Mouse (Mus musculus) liver, adult (tissue): Measurements from ENCODE around the gene Rap1gds1.

ENCODE experiments used
- GATA4 ChIP-seq: IDR thresholded peaks from 2 replicates; pipeline ENCODE4 v1.6.1; 2014; ENCODE audit warnings: mild to moderate bottlenecking, low read length; ENCODE audit not compliant: insufficient replicate concordance

The Rap1gds1 gene

DNA sequence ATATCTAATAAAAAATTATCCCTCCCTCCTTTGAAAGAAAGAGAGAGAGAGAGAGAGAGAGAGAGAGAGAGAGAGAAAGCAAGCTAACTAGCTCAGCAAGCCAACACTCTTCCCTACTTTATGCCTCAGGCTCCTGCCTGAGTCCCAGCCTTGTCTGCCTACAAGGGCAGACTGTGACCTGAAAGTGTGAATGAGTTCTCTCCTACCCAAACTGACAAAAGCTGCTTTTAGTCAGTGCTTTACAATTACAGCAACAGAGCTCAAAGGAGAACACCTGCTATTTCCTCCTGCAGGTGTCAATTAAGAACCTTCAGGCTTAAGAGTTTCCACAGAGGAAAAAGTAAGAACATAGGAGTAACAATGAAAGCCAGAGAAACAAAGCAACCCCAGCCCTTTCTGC, 69.3 kb downstream of the Rap1gds1 start:
- TF ChIP-seq GATA4, result no peak

DNA sequence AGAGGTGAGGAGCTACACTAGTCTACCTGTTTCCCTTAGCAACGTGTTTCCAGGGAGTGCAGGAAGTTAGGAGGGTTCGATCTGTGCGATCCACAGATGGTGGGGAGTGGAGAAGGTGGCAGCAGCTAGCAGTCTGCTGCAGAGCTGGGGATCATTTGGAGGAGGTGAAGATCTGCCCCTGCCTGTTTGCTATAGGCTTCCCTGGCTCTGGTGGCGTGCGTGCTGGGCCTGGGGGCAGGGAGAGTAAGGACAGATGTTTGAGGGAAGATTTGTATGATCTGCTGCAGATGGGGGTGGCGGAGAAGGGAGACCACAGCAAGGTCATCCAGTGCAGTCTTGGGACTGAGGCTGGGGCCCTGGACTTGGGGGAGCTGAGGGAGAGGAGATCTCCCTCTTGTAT, 72.2 kb downstream of the Rap1gds1 start:
- TF ChIP-seq GATA4, result no peak

DNA sequence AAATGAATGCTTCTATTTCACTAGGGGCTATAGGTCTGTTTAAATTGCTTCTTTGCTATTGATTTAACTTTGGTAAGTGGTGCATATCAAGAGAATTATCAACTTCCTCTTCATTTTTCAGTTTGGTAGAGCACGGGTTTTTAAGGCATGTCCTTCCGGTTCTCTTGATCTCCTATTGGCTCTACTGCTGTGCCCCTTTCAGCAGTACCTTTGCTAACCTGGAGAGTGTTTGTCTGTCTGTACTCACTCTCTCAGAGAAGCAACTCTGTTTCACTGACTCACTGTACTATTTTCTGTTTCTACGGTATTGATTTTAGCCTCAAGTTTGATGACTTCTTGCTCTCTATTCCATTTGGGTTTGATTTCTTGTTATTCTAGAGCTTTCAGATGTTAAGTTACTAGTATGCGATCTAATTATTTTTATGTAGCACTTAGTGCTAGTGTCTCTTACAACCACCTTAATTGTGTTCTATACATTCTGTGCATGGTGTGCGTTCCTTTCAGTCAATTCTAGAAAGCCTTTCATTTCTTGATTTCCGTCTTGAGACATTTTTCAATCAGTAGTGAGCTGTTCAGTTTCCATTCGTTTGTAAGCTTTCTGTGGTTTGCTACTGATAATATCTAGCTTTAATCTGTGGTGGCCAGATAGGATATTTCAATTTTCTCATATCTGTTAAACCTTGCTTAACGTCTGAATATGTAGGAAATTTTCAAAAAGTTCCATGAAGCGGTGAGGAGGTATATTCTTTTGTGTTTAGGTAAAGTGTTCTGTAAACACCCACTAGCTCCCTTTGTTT, 74.7 kb downstream of the Rap1gds1 start:
- no peak for TF ChIP-seq GATA4

DNA sequence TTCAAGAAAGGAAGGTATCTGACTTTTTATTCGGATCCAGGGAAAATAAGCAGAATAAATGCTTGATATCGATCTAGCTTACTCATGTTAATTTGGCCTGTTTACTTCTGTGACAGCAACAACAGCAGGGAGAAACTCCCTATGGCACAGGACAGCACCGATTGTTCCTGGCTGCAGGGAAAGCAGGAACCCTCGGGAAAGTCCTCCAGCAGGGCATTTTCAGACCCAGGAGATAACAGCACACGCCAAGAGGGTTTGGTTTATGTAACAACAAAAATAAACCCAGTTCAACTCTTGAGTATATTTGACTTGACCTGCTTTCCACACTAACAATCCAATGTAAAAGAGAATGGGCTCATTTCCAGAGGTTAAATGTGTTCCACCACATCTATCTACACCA, 81.5 kb downstream of the Rap1gds1 start:
- no peak for TF ChIP-seq GATA4

DNA sequence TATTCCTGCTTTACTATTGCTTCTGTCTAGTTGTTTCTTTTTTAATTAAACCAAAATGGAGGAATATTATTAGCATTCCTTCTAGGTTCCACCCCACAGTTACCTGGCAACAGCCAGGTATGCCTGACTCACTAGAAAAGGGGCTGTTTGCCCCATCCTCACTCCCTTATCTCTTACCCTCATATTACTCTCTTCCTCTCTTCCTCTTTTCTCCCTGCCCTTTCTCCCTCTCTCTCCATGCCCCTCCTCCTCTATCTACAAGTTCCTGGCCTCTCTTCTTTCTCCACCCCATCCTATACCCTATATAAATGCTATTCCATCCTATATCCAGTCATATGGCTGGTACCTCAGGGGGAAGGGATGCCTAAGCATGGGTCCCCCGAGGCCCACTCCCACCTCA, 83.6 kb downstream of the Rap1gds1 start:
- TF ChIP-seq GATA4, result no peak

DNA sequence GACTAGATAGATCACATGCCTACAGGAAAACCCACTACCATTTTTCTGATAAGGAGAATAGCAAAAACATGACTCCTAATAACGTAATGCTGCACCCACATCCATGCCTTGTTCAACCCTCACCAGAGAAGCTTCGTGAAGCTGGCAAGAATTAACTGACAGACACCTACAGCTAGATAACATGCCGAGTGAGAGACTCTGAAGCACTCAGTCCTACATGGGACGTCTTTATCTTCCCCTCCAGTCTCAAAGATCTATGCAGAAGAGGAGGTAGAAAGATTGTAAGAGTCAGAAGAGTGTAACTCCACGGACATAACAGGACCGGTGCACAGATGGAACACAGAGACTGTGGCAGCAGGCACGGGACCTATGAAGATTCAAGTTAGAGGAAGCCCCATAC, 85.9 kb downstream of the Rap1gds1 start:
- no peak for TF ChIP-seq GATA4

DNA sequence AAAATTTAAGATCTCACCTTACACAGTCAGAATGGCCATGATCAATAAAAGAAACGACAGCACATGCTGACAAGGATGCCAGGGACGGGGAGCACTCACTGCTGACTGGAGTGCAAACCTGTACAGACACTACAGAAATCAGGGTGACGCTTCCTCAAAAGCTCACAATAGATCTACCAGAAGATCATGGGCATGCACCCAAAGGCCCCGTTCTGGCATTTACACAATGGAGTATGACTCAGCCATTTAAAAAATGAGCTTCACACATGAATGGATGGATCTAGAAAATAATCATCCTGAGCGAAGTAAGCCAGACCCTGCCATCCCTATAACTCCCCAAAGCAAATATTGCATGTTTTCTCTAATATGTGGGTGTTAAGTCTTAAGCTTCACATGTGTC, 87.0 kb downstream of the Rap1gds1 start:
- TF ChIP-seq GATA4, result no peak

DNA sequence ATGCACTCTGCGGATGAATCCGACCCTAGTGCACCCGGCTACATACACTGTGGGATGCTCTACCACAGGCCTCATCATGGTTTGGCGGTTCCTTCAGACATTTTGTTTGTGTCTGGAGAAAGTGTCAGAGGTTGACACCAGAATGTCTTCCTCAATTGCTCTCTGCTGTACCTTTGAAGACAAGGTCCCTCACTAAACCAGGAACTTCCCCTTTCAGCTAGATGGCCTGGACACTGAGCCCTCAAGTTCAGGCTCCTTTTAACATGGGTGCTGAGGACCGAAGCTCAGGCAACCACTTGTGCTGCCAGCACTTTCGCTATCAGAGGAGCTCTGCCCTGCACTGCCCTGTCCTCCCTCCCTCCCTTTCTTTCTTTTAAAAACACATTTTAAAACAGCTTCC, 92.8 kb downstream of the Rap1gds1 start:
- no peak for TF ChIP-seq GATA4

DNA sequence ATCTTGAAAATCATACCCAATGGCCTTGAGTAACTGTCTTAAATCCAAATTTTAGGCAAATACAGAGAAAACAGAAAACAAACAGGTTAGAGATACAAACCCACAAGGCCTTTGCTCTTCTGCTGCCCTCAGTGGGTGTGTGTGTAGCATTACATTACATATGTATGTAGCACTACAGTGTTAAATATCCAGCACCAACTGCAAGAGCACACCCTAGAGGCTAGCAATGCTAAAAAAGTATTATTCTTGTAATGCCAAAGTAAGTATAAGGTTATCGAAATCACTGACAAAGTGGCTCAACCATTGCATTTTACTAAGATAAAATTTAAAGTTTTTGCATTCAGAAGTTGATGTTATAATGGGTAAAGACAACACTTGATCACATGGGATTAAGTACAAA, 97.6 kb downstream of the Rap1gds1 start:
- TF ChIP-seq GATA4, result no peak

DNA sequence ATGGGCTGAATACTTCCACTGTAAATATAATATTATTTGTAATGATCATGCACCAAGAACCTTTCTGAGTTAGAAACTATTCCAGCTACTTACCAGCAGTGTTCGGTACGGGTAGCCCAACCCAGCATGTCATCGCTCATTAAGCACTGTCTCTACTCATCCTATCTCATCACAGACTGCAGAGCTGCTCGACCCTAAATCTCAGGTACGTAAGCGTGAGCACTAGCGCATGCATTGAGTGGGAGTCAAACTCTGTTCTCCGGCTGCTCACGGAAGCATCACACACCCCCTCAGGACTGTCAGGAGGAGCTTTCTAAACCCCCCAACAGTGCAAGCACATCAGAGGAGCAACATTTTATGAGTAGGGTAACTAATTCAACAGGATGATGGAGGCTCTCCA, 107.4 kb downstream of the Rap1gds1 start:
- no peak for TF ChIP-seq GATA4

DNA sequence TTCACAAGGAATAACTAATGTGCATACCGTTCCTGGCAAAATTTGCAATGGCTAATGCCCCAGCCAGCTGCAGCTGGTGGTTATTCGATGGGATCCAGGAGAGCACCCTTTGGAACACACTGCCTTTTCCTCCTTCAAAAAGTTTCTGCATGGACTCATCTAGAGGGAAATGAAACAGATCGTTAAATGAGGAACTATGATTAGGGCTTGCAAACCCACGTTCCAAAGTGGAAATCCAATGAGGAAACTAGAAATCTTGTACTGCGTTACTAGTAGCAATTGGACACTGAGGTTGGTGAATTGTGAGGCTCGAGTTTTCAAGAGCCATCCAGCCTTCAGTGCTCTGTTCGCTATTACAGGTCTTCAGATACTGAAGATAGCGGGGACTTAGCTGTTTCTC, 116.5 kb downstream of the Rap1gds1 start:
- TF ChIP-seq GATA4, result no peak

DNA sequence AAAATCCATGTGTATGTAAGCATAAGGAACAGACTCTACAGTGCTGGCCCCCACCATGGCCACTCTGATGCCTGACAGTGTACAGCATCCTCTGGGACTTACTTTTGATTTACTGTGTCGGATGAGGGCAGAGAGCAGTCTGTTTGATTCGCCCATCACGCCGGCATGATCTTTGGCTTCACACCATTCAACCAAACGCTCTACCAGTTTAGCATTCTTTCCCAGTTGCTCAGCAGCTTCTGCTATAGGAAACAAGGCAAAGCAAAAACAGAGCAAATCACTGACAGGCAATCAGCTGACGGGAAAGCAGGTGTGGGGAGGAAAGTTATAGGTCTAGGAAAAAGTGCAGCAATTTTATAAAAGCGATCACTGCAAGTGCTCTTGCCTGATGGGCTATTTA, 119.8 kb downstream of the Rap1gds1 start:
- no peak for TF ChIP-seq GATA4

DNA sequence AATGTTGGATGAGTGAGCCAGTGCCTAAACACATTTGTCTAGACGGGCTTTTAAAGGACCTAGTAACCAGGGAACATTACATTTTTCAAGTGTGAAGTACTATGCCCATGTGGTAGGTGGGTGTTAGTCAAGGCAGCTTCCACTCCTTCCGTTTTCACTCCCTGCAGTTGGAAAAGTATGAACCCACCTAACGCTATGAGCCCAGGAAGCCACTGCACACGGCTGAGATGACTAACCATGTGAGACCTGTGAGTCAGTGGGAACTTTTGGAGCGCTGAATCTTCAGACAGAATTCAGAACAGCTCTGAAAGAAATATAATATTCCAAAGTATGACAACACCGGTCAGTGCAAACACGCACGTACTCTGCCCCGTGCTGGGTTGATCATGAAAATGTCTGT, 125.9 kb downstream of the Rap1gds1 start:
- TF ChIP-seq GATA4, result no peak

DNA sequence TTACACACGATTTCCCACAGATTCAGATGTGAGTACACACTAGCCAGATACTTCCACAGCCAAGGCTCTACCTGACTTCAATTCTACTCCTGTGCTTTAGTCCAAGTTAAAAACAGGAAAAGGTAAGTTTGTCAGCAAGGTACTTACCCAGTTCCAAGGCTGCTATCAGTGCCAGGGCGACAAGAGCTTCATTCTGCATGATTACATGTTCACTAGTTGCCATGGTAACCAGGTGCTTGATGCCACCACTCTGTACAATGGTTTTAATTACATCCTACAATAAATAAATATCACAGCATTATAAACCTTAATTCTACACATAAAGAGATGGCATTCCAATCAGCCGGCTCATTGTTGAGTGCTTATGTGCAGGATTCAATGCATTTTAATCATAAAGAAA, 129.5 kb downstream of the Rap1gds1 start:
- no peak for TF ChIP-seq GATA4

DNA sequence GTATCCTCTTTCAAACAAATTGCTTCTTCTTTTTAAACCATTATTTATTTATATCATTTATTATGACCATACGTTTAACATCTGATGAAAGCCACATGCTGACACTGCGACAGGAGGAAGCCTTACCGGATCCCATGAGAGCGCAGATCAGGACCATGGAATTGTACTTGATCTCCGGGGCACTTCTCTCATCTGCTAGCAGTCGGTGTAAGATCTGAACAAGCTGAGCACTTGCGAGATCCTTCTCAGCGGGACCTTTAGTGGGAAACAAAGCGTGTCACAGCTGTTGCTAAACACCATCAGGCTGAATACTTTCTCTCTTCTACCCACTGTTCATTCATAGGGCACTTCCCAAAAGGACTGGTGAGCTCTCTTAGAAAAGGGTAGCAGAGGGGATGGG, 133.4 kb downstream of the Rap1gds1 start:
- TF ChIP-seq GATA4, result no peak

DNA sequence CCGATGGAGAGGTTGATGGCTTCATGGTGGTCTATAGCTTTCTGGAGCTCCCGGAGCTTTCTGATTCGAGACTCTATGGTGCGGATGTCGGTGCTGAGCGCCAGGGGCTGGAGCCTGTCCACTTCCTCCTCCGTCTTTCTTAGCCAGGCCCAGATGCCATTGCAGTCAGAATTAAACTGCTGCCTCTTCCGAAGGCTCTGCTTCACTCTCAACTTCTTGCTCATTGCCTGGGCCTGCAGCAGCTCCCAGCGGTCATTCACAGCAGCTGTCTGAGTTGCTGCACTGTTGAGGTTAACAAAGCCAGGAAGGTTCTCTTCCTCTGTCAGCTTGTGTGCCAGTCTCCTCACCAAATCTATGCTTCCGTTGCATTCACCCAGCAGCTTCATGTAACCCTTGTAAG, 137.8 kb downstream of the Rap1gds1 start:
- no peak for TF ChIP-seq GATA4

DNA sequence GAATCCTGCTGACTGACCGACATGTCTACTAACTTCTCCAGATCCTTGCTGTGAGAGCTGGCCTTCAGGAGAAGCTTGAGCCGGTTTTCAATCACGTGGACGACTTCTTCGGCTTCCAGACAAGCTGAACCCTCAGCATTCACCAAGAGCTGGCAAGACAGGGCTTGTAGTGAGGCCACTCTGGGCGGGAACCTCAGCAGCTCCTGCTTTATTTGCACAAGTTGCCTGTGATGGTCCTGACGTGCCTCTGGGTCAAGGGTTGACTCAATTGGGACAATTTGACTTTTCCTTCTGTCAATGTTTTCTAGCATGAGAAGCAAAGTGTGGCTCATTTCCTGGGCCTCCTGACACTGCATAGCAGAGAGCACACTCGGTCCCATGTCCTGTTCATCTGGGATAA, 138.2 kb downstream of the Rap1gds1 start:
- no peak for TF ChIP-seq GATA4
